Mouse (Mus musculus): ENCODE data around the gene Fdps. TPM values are rescaled to one million over a fixed set of nuclear protein-coding genes. Genes with fewer than 3 reads are reported as not detected.

The Fdps gene
- 301 and 321 TPM in 2 replicates for polyA plus RNA-seq (2012; rRNA removed)

GRCm38 (mm10) chr3:89101812-89102494 lies at the start of gene Fdps:
Gene Fdps (minus strand): TSS chr3:89101959.

GRCm38 (mm10) chr3:89135958-89136357 lies 34.2 kb upstream of the Fdps start, which contains the start of gene Pklr:
Gene Pklr (plus strand): TSS chr3:89136142.

GRCm38 (mm10) chr3:89100811-89101210 lies 948 bp downstream of the Fdps start, which contains the start of gene Gm43738:
Gene Gm43738 (minus strand): TSS chr3:89101099.

GRCm38 (mm10) chr3:89093175-89093574 lies 8.6 kb downstream of the Fdps start, which contains the start of gene Rusc1:
Gene Rusc1 (minus strand): TSS chr3:89093311.

Other genes with a start within 250 kb of the Fdps start
- 49.9 and 50.9 TPM in 2 replicates for gene Msto1, start 188.0 kb downstream of the Fdps start, polyA plus RNA-seq (2012; rRNA removed)
- 22.3 and 23.1 TPM in 2 replicates for gene Ash1l, start 151.3 kb downstream of the Fdps start, polyA plus RNA-seq (2012; rRNA removed)
- 100 and 102 TPM in 2 replicates for gene Dap3, start 150.8 kb downstream of the Fdps start, polyA plus RNA-seq (2012; rRNA removed)
- 138 and 142 TPM in 2 replicates for gene Rusc1, start 8.6 kb downstream of the Fdps start, polyA plus RNA-seq (2012; rRNA removed)
- gene Gm43738, start 860 bp downstream of the Fdps start, polyA plus RNA-seq (2012; rRNA removed) = 0.07 TPM in 1 of 2 replicates, not detected in the other
- gene Pklr, start 34.2 kb upstream of the Fdps start, polyA plus RNA-seq (2012; rRNA removed) = 0.15 and 0.17 TPM in 2 replicates
- gene Hcn3, start 58.2 kb upstream of the Fdps start, polyA plus RNA-seq (2012; rRNA removed) = 66.1 and 76.8 TPM in 2 replicates
- 79.8 and 84.1 TPM in 2 replicates for gene Clk2, start 62.8 kb upstream of the Fdps start, polyA plus RNA-seq (2012; rRNA removed)
- 116 and 120 TPM in 2 replicates for gene Scamp3, start 75.5 kb upstream of the Fdps start, polyA plus RNA-seq (2012; rRNA removed)
- gene Fam189b, start 81.2 kb upstream of the Fdps start, polyA plus RNA-seq (2012; rRNA removed) = 67.2 and 68.9 TPM in 2 replicates
- gene Gba, start 101.0 kb upstream of the Fdps start, polyA plus RNA-seq (2012; rRNA removed) = 49.4 and 52.2 TPM in 2 replicates
- gene Thbs3, start 113.2 kb upstream of the Fdps start, polyA plus RNA-seq (2012; rRNA removed) = 223 and 225 TPM in 2 replicates
- gene Mtx1, start 125.1 kb upstream of the Fdps start, polyA plus RNA-seq (2012; rRNA removed) = 145 and 148 TPM in 2 replicates
- 4.5 and 5.8 TPM in 2 replicates for gene Muc1, start 127.1 kb upstream of the Fdps start, polyA plus RNA-seq (2012; rRNA removed)
- gene Krtcap2, start 144.0 kb upstream of the Fdps start, polyA plus RNA-seq (2012; rRNA removed) = 101 TPM in 2 replicates
- 113 and 137 TPM in 2 replicates for gene Trim46, start 144.3 kb upstream of the Fdps start, polyA plus RNA-seq (2012; rRNA removed)
- gene Dpm3, start 157.4 kb upstream of the Fdps start, polyA plus RNA-seq (2012; rRNA removed) = 140 and 171 TPM in 2 replicates
- 53.7 and 53.8 TPM in 2 replicates for gene Slc50a1, start 168.6 kb upstream of the Fdps start, polyA plus RNA-seq (2012; rRNA removed)
- gene Efna1, start 179.2 kb upstream of the Fdps start, polyA plus RNA-seq (2012; rRNA removed) = 7.8 and 8.6 TPM in 2 replicates
- gene Efna3, start 221.0 kb upstream of the Fdps start, polyA plus RNA-seq (2012; rRNA removed) = 94.2 and 96.9 TPM in 2 replicates
- 12.3 and 13.4 TPM in 2 replicates for gene Efna4, start 236.1 kb upstream of the Fdps start, polyA plus RNA-seq (2012; rRNA removed)
- 103 and 104 TPM in 2 replicates for gene Adam15, start 248.0 kb upstream of the Fdps start, polyA plus RNA-seq (2012; rRNA removed)

All from central nervous system, embryonic 18 days (tissue).